Mouse (Mus musculus) C2C12 (cell line): ENCODE measurements around the gene Sorcs2.

Experiments
- CEBPB ChIP-seq: IDR thresholded peaks from one replicate; pipeline ENCODE4 v1.6.1; 2011; ENCODE audit warnings: low read depth, mild to moderate bottlenecking, control low read depth, moderate library complexity
- CTCF ChIP-seq: IDR thresholded peaks from one replicate; pipeline ENCODE4 v1.5.1; 2011; ENCODE audit not compliant: control insufficient read depth, insufficient read depth, insufficient read length
- FOSL1 ChIP-seq: IDR thresholded peaks from one replicate; pipeline ENCODE4 v1.8.0; 2011; ENCODE audit warnings: mild to moderate bottlenecking, low read length; ENCODE audit not compliant: poor library complexity, insufficient read depth, severe bottlenecking
- MAX ChIP-seq: IDR thresholded peaks from one replicate; pipeline ENCODE4 v1.6.1; 2011; ENCODE audit warnings: mild to moderate bottlenecking, control low read depth
- MYOD1 ChIP-seq: IDR thresholded peaks from one replicate; pipeline ENCODE4 v1.6.1; 2011; ENCODE audit warnings: low read depth; ENCODE audit not compliant: control insufficient read depth, insufficient read length
- MYOG ChIP-seq: IDR thresholded peaks from one replicate; pipeline ENCODE4 v1.6.1; 2011; ENCODE audit not compliant: control insufficient read depth, insufficient read length; ENCODE audit errors: extremely low read depth
- USF1 ChIP-seq: IDR thresholded peaks from one replicate; pipeline ENCODE4 v1.6.1; 2011; ENCODE audit warnings: low read depth, mild to moderate bottlenecking, control low read depth, moderate library complexity

DNA sequence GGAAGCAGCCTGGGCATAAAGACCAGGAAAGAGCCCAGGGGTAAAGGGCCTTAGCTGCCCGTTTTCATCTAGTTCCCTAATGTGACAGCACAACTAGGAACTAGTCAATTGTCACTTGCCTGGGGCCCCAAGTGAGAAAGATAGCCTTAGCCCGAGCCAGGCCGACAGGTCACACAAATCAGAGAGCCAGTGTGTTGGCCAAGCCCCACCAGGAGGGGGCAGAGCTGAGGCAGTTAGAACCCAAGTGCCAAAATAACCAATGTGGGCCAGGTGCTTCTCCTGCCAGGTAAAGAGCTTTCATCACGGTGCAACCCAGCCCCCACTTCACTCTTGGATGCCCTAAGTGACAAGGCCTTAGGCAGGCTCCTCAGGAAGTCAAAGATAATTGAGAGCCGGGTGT, 106.7 kb downstream of the Sorcs2 start:
- TF ChIP-seq MAX = no peak
- peak; percentile 21 for TF ChIP-seq CTCF
- no peak for TF ChIP-seq USF1
- TF ChIP-seq MYOD1 = no peak
- TF ChIP-seq FOSL1 = no peak
- TF ChIP-seq CEBPB = no peak
- no peak for TF ChIP-seq MYOG
